Mouse (Mus musculus) heart, adult 18-20 months (tissue): Measurements from ENCODE around the gene Gsdme. TPM values are rescaled to one million over a fixed set of nuclear protein-coding genes. Genes with fewer than 3 reads are reported as not detected.

Experiments
- DNase-seq, 2 experiments: peaks; one replicate each; pipeline ENCODE4 v3.0.0; 2021 to 2022; ENCODE audit warnings: mixed read lengths in 1 of 2
- total RNA-seq, 2 experiments: library from RNA; stranded (reverse); gene quantifications; 2 replicates each; pipeline ENCODE4 v1.2.3; 2021

Gsdme gene
- total RNA-seq, 2 experiments from 2014 or later, result 0.30 to 0.44 TPM

GRCm38 (mm10) chr6:50187955-50188354, 75.7 kb downstream of the Gsdme start:
- DNase-seq, result peak in 1 of 2 experiments; percentile 39

- DNase-seq, result peak in 1 of 2 experiments; percentile 64
Measured at GRCm38 (mm10) chr6:50180189-50180588, 83.5 kb downstream of the Gsdme start.

- no peak for DNase-seq
Measured at GRCm38 (mm10) chr6:50175736-50176135, 87.9 kb downstream of the Gsdme start.

GRCm38 (mm10) chr6:50169771-50170170, 93.9 kb downstream of the Gsdme start:
- no peak for DNase-seq

- DNase-seq, result no peak
Measured at GRCm38 (mm10) chr6:50168821-50169220, 94.8 kb downstream of the Gsdme start.

GRCm38 (mm10) chr6:50163013-50163412, 100.6 kb downstream of the Gsdme start:
- DNase-seq, result no peak

GRCm38 (mm10) chr6:50159842-50160241, 103.8 kb downstream of the Gsdme start:
- DNase-seq, result no peak

- no peak for DNase-seq
Measured at GRCm38 (mm10) chr6:50149378-50149777, 114.3 kb downstream of the Gsdme start.

- DNase-seq, result no peak
Measured at GRCm38 (mm10) chr6:50146158-50146557, 117.5 kb downstream of the Gsdme start.

GRCm38 (mm10) chr6:50139526-50139925, 124.1 kb downstream of the Gsdme start:
- DNase-seq, result no peak

Other genes starting within 250 kb of the Gsdme start
- 10 to 100 TPM; 63.1 to 71.8 TPM for gene Mpp6, start 153.6 kb downstream of the Gsdme start, total RNA-seq
- 10 to 100 TPM; 23.9 to 25.5 TPM for gene Osbpl3, start 192.3 kb upstream of the Gsdme start, total RNA-seq